Mouse (Mus musculus) intestine, postnatal 0 days (tissue): ENCODE measurements around the gene Tob2. TPM values are rescaled to one million over a fixed set of nuclear protein-coding genes. Genes with fewer than 3 reads are reported as not detected.

Source experiments
- ATAC-seq: fragments of 200-750 bp; cut with Nextera tagmentation; 2 replicates; pipeline ENCODE4 v1.8.0; 2017; ENCODE audit warnings: mild to moderate bottlenecking, moderate TSS enrichment, moderate library complexity
- H3K27ac ChIP-seq: fragments of 300-500 bp; sonication (generic); 2 replicates; pipeline ENCODE4 v1.5.1; 2014; ENCODE audit warnings: mild to moderate bottlenecking, low read depth, low read length, moderate library complexity
- H3K27me3 ChIP-seq: fragments of 300-500 bp; sonication (generic); replicated peaks from 2 replicates; pipeline ENCODE4 v1.6.1; 2014; ENCODE audit warnings: low read length, mixed read lengths; ENCODE audit not compliant: control insufficient read depth, insufficient read depth
- H3K36me3 ChIP-seq: fragments of 300-500 bp; sonication (generic); 2 replicates; pipeline ENCODE4 v1.6.1; 2014; ENCODE audit warnings: mild to moderate bottlenecking, moderate library complexity; ENCODE audit not compliant: control insufficient read depth, insufficient read depth
- H3K4me1 ChIP-seq: fragments of 300-500 bp; sonication (generic); replicated peaks from 2 replicates; pipeline ENCODE4 v1.6.1; 2014; ENCODE audit warnings: antibody characterized with exemption, low read length, mixed read lengths; ENCODE audit not compliant: control insufficient read depth, insufficient read depth
- H3K4me2 ChIP-seq: fragments of 300-500 bp; sonication (generic); replicated peaks from 2 replicates; pipeline ENCODE4 v1.6.1; 2014; ENCODE audit warnings: low read depth, mild to moderate bottlenecking, moderate library complexity
- H3K4me3 ChIP-seq: fragments of 300-500 bp; sonication (generic); 2 replicates; pipeline ENCODE4 v1.5.1; 2014; ENCODE audit warnings: low read depth, low read length
- H3K9ac ChIP-seq: fragments of 300-500 bp; sonication (generic); 2 replicates; pipeline ENCODE4 v1.6.1; 2014; ENCODE audit warnings: mild to moderate bottlenecking, low read depth, low read length
- H3K9me3 ChIP-seq: fragments of 300-500 bp; sonication (generic); 2 replicates; pipeline ENCODE4 v1.6.1; 2016; ENCODE audit warnings: mixed run types; ENCODE audit not compliant: control insufficient read depth
- CTCF ChIP-seq: sonication (generic); IDR thresholded peaks from 2 replicates; pipeline ENCODE4 v1.5.1; 2016; ENCODE audit warnings: low read depth, mild to moderate bottlenecking, control low read depth, antibody characterized with exemption, moderate library complexity
- WGBS: fragments of 180-500 bp; shearing (Covaris S2); extraction: QIAGEN DNeasy Blood & Tissue Kit; methylation state at CpG from one replicate; pipeline ENCODE4 v1.1.7; 2014; 5-methylcytosine and 5-hydroxymethylcytosine counted together
- polyA plus RNA-seq: library from polyadenylated mRNA; unstranded; fragments of >200 nt; fragmentation: Nextera tagmentation; extraction: Ambion mirVana; gene quantifications from 2 replicates; pipeline ENCODE4 v1.2.1, GENCODE M21; 2015

The Tob2 gene
- polyA plus RNA-seq, 1 experiment from 2014 or later: 19.8 TPM

DNA sequence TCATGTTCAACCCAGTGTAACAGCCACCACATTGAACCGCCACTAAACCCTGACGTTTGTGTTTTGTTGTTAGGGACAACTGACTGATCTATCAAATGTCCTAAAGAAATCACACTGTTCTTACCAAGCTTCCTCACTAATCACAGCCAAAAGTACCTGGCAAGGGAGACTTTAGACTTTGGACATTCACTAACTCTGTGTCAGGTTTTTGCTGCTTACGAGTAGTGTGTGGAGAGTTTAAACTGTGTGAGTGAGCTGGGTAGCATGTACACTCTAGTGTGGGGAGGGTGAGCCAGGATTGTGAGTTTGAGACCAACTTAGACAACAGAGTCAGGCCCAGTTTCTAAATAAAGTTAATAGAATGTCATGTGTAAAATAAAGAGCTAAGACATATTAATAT is 23.8 kb upstream of the Tob2 start:
- H3K9ac ChIP-seq: no peak overlapping the region
- peak overlapping the region; percentile 58 for H3K27ac ChIP-seq

DNA sequence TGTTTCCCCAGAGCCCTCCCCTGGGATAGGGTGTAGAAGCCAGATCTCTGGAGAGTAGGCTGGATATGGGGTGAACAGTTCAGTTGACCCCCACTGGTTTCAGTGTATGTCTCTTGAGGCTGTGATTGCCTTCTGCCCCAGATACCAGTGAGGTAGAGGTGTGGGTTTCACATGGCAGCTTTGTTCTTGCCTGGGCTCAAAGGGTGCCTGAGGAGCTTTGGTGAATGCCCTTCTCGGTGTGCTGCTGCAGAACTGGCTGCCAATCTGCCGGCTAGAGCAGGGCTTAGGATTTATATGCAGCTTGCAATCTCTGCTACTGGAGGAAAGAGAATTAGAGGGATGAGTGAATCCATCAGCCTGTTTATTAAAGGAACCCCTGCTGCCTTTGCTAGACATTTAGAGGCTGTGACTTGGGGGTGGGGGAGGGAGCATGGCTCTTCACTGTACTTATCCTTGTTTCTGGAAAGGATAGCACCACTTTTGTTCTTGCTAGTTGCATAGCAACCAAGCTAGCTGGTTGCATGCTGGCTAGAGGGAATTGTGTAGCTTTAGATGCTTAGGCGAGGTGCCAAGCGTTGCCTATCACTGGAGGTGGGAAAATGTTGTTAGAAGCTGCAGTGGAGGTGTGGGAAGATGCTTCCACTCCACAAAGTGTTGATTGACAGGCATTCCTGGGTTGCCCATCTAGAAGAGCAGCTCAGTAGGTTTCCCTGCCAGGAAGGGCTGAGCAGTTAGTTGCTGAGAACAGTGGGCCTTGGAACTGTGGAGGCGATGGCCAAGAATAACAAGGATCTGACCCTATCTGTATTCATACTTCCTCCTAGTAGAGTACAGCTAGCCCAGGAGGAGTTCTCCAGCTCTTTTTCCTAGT is 21.2 kb upstream of the Tob2 start:
- Histone ChIP-seq H3K4me2 (no peak overlapping the region), H3K27ac (no peak overlapping the region), H3K9ac (no peak overlapping the region), H3K36me3 (no peaks in the 10 kb centered on the region), H3K4me3 (no peak overlapping the region), H3K27me3 (no peaks in the 10 kb centered on the region), H3K9me3 (no peaks in the 10 kb centered on the region), H3K4me1 (0 out of 2 replicates have a peak, but pooled peaks cover 3% of the 10 kb centered on the region)
- no peak for ATAC-seq
- no peak for TF ChIP-seq CTCF
- WGBS: 79% methylated on average over 5 of the region's 5 CpGs

More for the DNA sequence above, 23.8 kb upstream of the Tob2 start:
- H3K4me1 ChIP-seq: 0 out of 2 replicates have a peak, but pooled peaks cover 3% of the 10 kb centered on the region
- H3K4me2 ChIP-seq: no peak overlapping the region
- 49% methylated on average over 3 of the region's 3 CpGs for WGBS
- peak; percentile 83 for ATAC-seq
- no peaks in the 10 kb centered on the region for H3K27me3 ChIP-seq
- H3K9me3 ChIP-seq: no peaks in the 10 kb centered on the region
- TF ChIP-seq CTCF: no peak
- H3K36me3 ChIP-seq: no peaks in the 10 kb centered on the region
- H3K4me3 ChIP-seq: no peak overlapping the region

DNA sequence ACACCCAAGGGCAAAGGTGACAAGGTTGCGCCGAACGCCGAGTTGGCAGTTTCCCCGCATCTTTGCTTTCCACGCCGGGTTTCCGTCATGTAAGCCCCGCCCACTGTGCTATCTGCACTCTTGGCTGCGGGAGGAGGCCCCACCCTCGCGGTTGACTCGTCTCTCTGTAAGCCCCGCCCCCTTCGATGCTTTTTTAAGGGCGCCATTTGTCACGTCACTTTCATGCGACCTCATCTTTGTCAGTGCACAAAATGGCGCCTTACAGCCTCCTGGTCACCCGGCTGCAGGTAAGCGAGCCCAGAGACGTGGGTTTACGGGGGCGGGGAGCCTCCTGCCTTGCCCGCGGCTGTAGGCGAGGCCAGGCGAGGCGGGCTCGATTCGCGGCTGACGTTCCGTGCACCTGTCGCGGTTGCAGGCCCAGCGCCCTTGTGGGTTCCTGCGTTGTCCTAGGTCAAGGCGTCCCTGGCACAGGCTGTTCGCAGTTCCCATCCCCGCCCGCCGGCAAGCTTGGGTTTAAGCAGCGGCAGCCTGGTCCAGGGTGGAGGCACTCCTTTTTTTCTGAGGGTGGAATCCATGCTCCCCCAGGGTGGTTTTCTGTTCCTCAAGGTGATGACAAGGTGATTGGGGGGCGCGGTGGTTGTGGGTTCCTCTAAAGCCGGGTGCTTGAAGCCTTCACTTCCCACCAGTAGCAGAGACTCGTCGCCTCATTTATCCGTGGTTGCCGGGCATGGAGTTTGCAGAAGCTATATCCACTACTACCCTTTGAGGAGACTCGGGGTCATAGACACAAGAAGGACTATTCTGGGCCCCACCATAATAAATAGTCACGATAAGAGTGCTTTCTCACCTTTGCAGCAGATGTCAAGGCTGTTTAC is 13.9 kb upstream of the Tob2 start, which contains the start of gene Aco2:
Gene Aco2, plus strand, starts transcription at position 48 of the 875 bp plus-strand sequence.
- H3K4me3 ChIP-seq: peak within 1 kb of the TSS; percentile 100
- no peak for TF ChIP-seq CTCF
- ATAC-seq: peak; percentile 93
- WGBS: under 1% methylated on average over 52 of the region's 53 CpGs
- H3K4me2 ChIP-seq: peak within 1 kb of the TSS; percentile 79
- peaks cover 30% of the 10 kb centered on the region for H3K36me3 ChIP-seq
- peak within 1 kb of the TSS; percentile 89 for H3K9ac ChIP-seq
- H3K9me3 ChIP-seq: no peaks in the 10 kb centered on the region
- no peaks in the 10 kb centered on the region for H3K27me3 ChIP-seq
- 0 out of 2 replicates have a peak, but pooled peaks cover 8% of the 10 kb centered on the region for H3K4me1 ChIP-seq
- peak within 1 kb of the TSS; percentile 94 for H3K27ac ChIP-seq

DNA sequence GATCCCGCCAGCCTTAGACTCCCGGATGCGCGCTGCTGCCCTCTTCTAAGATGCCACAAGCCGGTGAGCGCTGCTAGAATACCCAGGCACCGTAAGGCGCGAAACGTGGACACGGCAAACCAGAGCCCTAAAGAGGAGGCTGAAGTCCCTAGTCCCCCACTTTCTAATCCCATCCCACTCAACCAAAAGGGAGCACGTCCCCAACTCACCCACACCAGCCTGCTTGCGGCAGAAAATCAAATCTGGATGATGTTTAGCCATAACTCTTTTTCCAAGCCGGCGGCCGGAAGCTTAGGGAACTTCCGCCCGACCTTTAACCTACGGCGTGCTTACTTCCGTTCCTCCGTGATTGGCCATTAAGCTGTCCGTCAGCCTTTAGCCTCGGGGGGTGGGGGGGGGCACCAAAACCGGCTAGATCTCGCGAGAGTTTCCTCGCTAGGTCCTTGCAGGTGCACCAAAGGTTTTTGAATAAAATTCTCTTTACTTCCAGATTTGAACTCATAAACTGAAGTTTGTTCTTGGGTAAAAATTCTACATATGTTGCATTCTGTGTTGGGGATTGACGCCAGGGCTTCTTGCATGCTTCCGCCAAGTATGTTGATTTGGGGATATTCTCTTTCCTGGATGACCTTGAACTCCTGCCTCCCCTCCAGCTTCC is 13.1 kb upstream of the Tob2 start, which contains the start of gene Phf5a:
Gene Phf5a, minus strand, starts transcription at position 308 of the 658 bp plus-strand sequence.
- Histone ChIP-seq H3K9ac (peak within 1 kb of the TSS; percentile 89), H3K4me3 (peak within 1 kb of the TSS; percentile 100), H3K9me3 (no peaks in the 10 kb centered on the region), H3K36me3 (peaks cover 37% of the 10 kb centered on the region), H3K27me3 (no peaks in the 10 kb centered on the region), H3K4me1 (0 out of 2 replicates have a peak, but pooled peaks cover 8% of the 10 kb centered on the region), H3K27ac (peak within 1 kb of the TSS; percentile 94), H3K4me2 (peak within 1 kb of the TSS; percentile 79)
- under 1% methylated on average over 30 of the region's 30 CpGs for WGBS
- peak; percentile 94 for ATAC-seq
- no peak for TF ChIP-seq CTCF

DNA sequence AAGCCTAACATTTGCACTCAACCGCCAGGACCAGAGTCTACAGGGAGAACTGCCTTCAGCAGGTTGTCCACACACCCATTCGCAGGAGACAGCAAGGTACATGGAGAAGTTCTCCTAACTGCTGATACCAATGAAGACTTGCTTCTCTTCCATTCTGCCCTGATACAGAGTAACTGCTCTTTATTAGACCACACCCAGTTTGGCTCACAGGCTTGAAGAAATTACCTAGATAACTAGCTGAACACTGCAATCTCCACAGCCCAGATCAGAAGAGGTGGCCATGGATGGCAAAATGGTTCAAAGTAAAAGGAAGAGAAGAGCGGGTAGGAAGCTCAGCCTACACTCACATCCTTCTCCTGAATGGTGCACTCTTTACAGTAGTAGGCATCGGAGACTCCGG is 11.4 kb upstream of the Tob2 start:
- H3K36me3 ChIP-seq: peaks cover 54% of the 10 kb centered on the region
- no peaks in the 10 kb centered on the region for H3K27me3 ChIP-seq
- H3K9me3 ChIP-seq: no peaks in the 10 kb centered on the region
- no peak overlapping the region for H3K27ac ChIP-seq
- 94% methylated on average over 5 of the region's 5 CpGs for WGBS
- no peak overlapping the region for H3K4me2 ChIP-seq
- no peak for ATAC-seq
- no peak overlapping the region for H3K9ac ChIP-seq
- H3K4me1 ChIP-seq: 0 out of 2 replicates have a peak, but pooled peaks cover 8% of the 10 kb centered on the region
- no peak overlapping the region for H3K4me3 ChIP-seq
- TF ChIP-seq CTCF: no peak
